Mouse (Mus musculus): ENCODE results near the gene Defb9. TPM values are rescaled to one million over a fixed set of nuclear protein-coding genes. Genes with fewer than 3 reads are reported as not detected.
"Not testable (repeated sequence)": the region's sequence is repeated elsewhere in the genome, so short reads cannot be mapped to it uniquely, and the experiment has no call there.

The Defb9 gene
- polyA plus RNA-seq (2012): not detected in 2 replicates

GRCm38 (mm10) chr8:21885321-21885720 lies at the start of gene Defb9:
TSS of gene Defb9 (minus strand) at chr8:21885421.
- TF ChIP-seq GATA1 (IDR thresholded peaks at IDR 0.05; ENCODE audit: low read length): not testable (repeated sequence)

- TF ChIP-seq GATA1 (IDR thresholded peaks at IDR 0.05; ENCODE audit: low read length): no peak
Observed at GRCm38 (mm10) chr8:21932610-21933009, 47.4 kb upstream of the Defb9 start, which contains the start of gene Defb15. TSS of gene Defb15 (minus strand) at chr8:21932710.

- no peak for TF ChIP-seq GATA1 (IDR thresholded peaks at IDR 0.05; ENCODE audit: low read length)
Observed at GRCm38 (mm10) chr8:21915625-21916024, 30.4 kb upstream of the Defb9 start.

GRCm38 (mm10) chr8:21912554-21912953 lies 27.3 kb upstream of the Defb9 start:
- no peak for TF ChIP-seq GATA1 (IDR thresholded peaks at IDR 0.05; ENCODE audit: low read length)

- no peak for TF ChIP-seq GATA1 (IDR thresholded peaks at IDR 0.05; ENCODE audit: low read length)
Observed at GRCm38 (mm10) chr8:21911931-21912330, 26.7 kb upstream of the Defb9 start.

GRCm38 (mm10) chr8:21906290-21906689 lies 21.1 kb upstream of the Defb9 start, which contains the start of gene Defb11:
TSS of gene Defb11 (minus strand) at chr8:21906412.
- not testable (repeated sequence) for TF ChIP-seq GATA1 (IDR thresholded peaks at IDR 0.05; ENCODE audit: low read length)

- not testable (repeated sequence) for TF ChIP-seq GATA1 (IDR thresholded peaks at IDR 0.05; ENCODE audit: low read length)
Observed at GRCm38 (mm10) chr8:21858586-21858985, 26.6 kb downstream of the Defb9 start, which contains the start of gene Defb10. TSS of gene Defb10 (plus strand) at chr8:21858901.

Other genes with a start within 250 kb of the Defb9 start
- not detected in 2 replicates for gene Defa17, start 229.6 kb downstream of the Defb9 start, polyA plus RNA-seq (2012)
- gene Defa34, start 219.6 kb downstream of the Defb9 start, polyA plus RNA-seq (2012): not detected in 2 replicates
- not detected in 2 replicates for gene AY761184, start 181.8 kb downstream of the Defb9 start, polyA plus RNA-seq (2012)
- not detected in 2 replicates for gene Defa24, start 150.9 kb downstream of the Defb9 start, polyA plus RNA-seq (2012)
- gene Defb50, start 61.9 kb downstream of the Defb9 start, polyA plus RNA-seq (2012): not detected in 2 replicates
- gene Defb2, start 45.5 kb downstream of the Defb9 start, polyA plus RNA-seq (2012): not detected in 2 replicates
- gene Defb10, start 26.5 kb downstream of the Defb9 start, polyA plus RNA-seq (2012): not detected in 2 replicates
- gene Defb11, start 21.0 kb upstream of the Defb9 start, polyA plus RNA-seq (2012): not detected in 2 replicates
- not detected in 2 replicates for gene Defb15, start 47.3 kb upstream of the Defb9 start, polyA plus RNA-seq (2012)
- gene Defb35, start 52.9 kb upstream of the Defb9 start, polyA plus RNA-seq (2012): not detected in 2 replicates
- gene Defb13, start 61.3 kb upstream of the Defb9 start, polyA plus RNA-seq (2012): not detected in 2 replicates
- not detected in 2 replicates for gene Fam90a1a, start 73.3 kb upstream of the Defb9 start, polyA plus RNA-seq (2012)
- not detected in 2 replicates for gene Ccdc70, start 84.4 kb upstream of the Defb9 start, polyA plus RNA-seq (2012)
- 15.2 and 15.5 TPM in 2 replicates for gene Atp7b, start 174.9 kb upstream of the Defb9 start, polyA plus RNA-seq (2012)
- gene Alg11, start 175.3 kb upstream of the Defb9 start, polyA plus RNA-seq (2012): 0.48 and 0.80 TPM in 2 replicates
- gene Nek5, start 239.6 kb upstream of the Defb9 start, polyA plus RNA-seq (2012): not detected in 2 replicates

All from G1E-ER4 (cell line).